Mouse (Mus musculus) hindbrain, embryonic 16.5 days (tissue): ENCODE data around the gene Tmed4. TPM values are rescaled to one million over a fixed set of nuclear protein-coding genes. Genes with fewer than 3 reads are reported as not detected.
A peak's percentile ranks its signal among the peaks of the same experiment; 100 is the strongest.

Source experiments
- ATAC-seq: fragments of 200-750 bp; cut with Nextera tagmentation; 2 replicates; pipeline ENCODE4 v1.8.0; 2017; ENCODE audit warnings: moderate TSS enrichment, moderate library complexity
- H3K27ac ChIP-seq: fragments of 300-500 bp; sonication (generic); 2 replicates; pipeline ENCODE4 v1.5.1; 2014; ENCODE audit warnings: low read depth, mild to moderate bottlenecking, control low read depth, low read length, moderate library complexity
- H3K27me3 ChIP-seq: fragments of 300-500 bp; sonication (generic); replicated peaks from 2 replicates; pipeline ENCODE4 v1.6.1; 2014; ENCODE audit warnings: low read length; ENCODE audit not compliant: control insufficient read depth, insufficient read depth
- H3K36me3 ChIP-seq: fragments of 300-500 bp; sonication (generic); 2 replicates; pipeline ENCODE4 v1.6.1; 2014; ENCODE audit warnings: mild to moderate bottlenecking, low read length, moderate library complexity, mixed read lengths; ENCODE audit not compliant: control insufficient read depth, insufficient read depth
- H3K4me1 ChIP-seq: fragments of 300-500 bp; sonication (generic); 2 replicates; pipeline ENCODE4 v1.6.1; 2014; ENCODE audit warnings: low read depth, low read length; ENCODE audit not compliant: control insufficient read depth, insufficient read depth
- H3K4me2 ChIP-seq: fragments of 300-500 bp; sonication (generic); 2 replicates; pipeline ENCODE4 v1.6.1; 2014; ENCODE audit warnings: mild to moderate bottlenecking, low read length, control low read depth, moderate library complexity
- H3K4me3 ChIP-seq: fragments of 300-500 bp; sonication (generic); 2 replicates; pipeline ENCODE4 v1.5.1; 2014; ENCODE audit warnings: mild to moderate bottlenecking, low read length, control low read depth, moderate library complexity
- H3K9ac ChIP-seq: fragments of 300-500 bp; sonication (generic); 2 replicates; pipeline ENCODE4 v1.6.1; 2014; ENCODE audit warnings: low read depth, mild to moderate bottlenecking, control low read depth, low read length, moderate library complexity
- H3K9me3 ChIP-seq: fragments of 300-500 bp; sonication (generic); 2 replicates; pipeline ENCODE4 v1.6.1; 2014; ENCODE audit warnings: mild to moderate bottlenecking, low read length, moderate library complexity; ENCODE audit not compliant: control insufficient read depth
- WGBS: fragments of 180-500 bp; shearing (Covaris S2); extraction: QIAGEN DNeasy Blood & Tissue Kit; methylation state at CpG from one replicate; pipeline ENCODE4 v1.1.7; 2014; 5-methylcytosine and 5-hydroxymethylcytosine counted together
- polyA plus RNA-seq: library from polyadenylated mRNA; unstranded; fragments of >200 nt; fragmentation: Nextera tagmentation; extraction: Ambion mirVana; gene quantifications from 2 replicates; pipeline ENCODE4 v1.2.1, GENCODE M21; 2015

Tmed4 gene
- polyA plus RNA-seq, 1 experiment from 2014 or later = 111 TPM

DNA sequence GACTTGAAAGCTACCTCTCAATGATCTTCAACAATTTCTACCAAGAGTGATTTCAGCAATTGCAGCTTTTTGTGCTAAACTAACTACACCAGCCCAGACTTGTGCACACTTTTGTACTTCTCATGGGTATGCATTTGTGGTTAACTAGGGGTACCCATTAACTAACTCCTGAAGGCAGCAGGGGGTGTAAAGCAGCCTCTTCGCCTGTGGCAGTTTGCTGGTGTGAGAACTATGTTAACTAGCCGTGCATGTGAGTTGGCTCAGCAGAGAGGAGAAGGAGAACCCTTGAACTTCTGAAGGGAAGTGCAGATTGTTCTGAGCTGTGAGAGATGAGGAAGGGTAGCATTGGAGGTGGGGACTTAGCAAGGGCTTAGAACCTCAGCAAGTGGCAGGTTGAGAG, 28.1 kb upstream of the Tmed4 start:
- H3K27me3 ChIP-seq = no peaks in the 10 kb centered on the region
- H3K9ac ChIP-seq = no peak overlapping the region
- no peak for ATAC-seq
- 87% methylated on average over 2 of the region's 2 CpGs for WGBS
- peaks cover 13% of the 10 kb centered on the region for H3K36me3 ChIP-seq
- no peaks in the 10 kb centered on the region for H3K9me3 ChIP-seq
- no peaks in the 10 kb centered on the region for H3K4me1 ChIP-seq
- no peak overlapping the region for H3K4me3 ChIP-seq
- H3K27ac ChIP-seq = no peak overlapping the region
- no peak overlapping the region for H3K4me2 ChIP-seq

DNA sequence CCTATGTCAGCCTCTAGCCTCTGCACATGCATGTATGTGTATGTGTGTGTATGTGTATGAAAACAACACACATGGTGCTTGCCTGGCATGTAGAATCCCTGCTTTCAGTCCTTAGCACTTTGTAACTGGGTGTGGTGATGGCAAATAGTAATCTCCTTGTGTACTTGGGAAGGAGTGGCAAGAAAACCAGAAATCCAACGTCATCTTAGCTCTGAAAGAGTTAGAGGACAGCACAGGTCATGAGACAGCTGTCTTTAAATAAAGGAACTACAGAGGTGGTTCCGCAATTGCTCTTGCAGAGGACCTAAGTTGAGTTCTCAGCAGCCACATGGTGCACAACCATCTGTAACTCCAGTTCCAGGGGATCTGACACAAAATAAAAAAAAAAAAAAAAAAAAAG, 24.8 kb upstream of the Tmed4 start:
- Histone ChIP-seq H3K27ac (no peak overlapping the region), H3K27me3 (no peaks in the 10 kb centered on the region), H3K36me3 (peaks cover 17% of the 10 kb centered on the region), H3K4me3 (no peak overlapping the region), H3K9me3 (no peaks in the 10 kb centered on the region), H3K4me2 (no peak overlapping the region), H3K4me1 (no peaks in the 10 kb centered on the region), H3K9ac (no peak overlapping the region)
- 88% methylated on average over 2 of the region's 2 CpGs for WGBS
- no peak for ATAC-seq

DNA sequence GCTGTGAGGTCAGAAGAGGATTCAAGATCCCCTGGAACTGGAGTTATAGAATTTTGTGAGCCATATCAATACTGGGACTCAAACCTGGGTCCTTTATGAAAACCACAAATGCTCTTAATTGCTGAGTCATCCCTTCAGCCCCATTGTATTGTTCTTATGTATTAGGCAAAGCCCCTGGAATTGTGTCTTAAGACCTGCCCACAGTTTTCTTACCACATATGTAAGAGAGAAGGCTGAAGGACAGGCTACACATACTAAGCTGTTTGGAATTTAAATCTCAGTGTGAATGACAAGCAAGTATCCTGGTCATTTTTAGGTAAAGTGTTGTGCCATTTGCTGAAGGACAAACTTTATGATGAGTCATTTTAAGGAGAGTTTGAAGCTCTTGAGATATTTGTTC, 21.4 kb upstream of the Tmed4 start:
- no peak overlapping the region for H3K27ac ChIP-seq
- no peak overlapping the region for H3K4me3 ChIP-seq
- H3K9ac ChIP-seq = no peak overlapping the region
- no peaks in the 10 kb centered on the region for H3K27me3 ChIP-seq
- no peak for ATAC-seq
- no peak overlapping the region for H3K4me2 ChIP-seq
- peaks cover 5% of the 10 kb centered on the region for H3K4me1 ChIP-seq
- no peaks in the 10 kb centered on the region for H3K9me3 ChIP-seq
- H3K36me3 ChIP-seq = peaks cover 15% of the 10 kb centered on the region

DNA sequence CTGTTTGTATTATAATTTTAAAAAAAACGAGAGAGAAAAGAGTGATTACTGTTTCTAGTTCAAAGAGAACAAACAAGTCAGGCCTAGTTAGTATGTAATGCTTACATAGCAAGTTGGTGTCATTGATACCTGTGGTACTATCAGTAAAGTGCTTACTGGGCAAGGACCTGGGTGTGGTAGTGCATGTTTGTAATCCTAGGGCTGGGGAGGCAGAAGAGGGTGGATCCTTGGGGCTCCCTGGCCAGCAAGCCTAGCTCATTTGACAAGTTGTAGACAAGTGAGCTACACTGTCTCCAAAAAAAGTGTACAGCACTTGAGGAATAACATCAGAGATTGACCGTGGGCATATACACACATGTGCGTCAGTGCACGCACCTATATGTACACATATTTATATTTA, 20.0 kb upstream of the Tmed4 start:
- H3K27ac ChIP-seq = no peak overlapping the region
- peaks cover 5% of the 10 kb centered on the region for H3K4me1 ChIP-seq
- no peak overlapping the region for H3K4me3 ChIP-seq
- no peak overlapping the region for H3K4me2 ChIP-seq
- no peaks in the 10 kb centered on the region for H3K27me3 ChIP-seq
- H3K9ac ChIP-seq = no peak overlapping the region
- H3K9me3 ChIP-seq = no peaks in the 10 kb centered on the region
- peaks cover 15% of the 10 kb centered on the region for H3K36me3 ChIP-seq
- WGBS = 97% methylated on average over 4 of the region's 4 CpGs
- no peak for ATAC-seq

DNA sequence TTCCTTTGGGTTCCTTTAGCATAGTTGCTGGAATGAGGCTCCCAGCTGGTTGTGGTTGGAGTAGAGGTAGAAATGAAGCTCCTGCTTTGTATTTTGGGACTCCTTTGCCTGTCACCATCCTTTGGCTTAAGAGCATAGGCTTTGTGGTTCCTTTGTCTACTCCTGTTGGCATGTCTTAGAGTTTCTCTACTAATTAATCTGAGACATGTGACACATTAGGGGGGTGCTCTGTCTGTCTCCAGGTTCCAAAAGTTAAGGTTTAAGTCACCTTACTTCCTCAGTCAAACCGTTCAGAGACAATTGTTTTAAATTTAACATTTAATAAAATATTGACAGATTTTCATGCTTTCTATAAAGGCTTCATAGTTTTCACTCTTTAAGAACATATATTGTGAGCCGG, 18.9 kb upstream of the Tmed4 start:
- H3K4me2 ChIP-seq = no peak overlapping the region
- WGBS = 96% methylated on average over 2 of the region's 2 CpGs
- H3K36me3 ChIP-seq = peaks cover 10% of the 10 kb centered on the region
- no peak overlapping the region for H3K9ac ChIP-seq
- ATAC-seq = no peak
- H3K27me3 ChIP-seq = no peaks in the 10 kb centered on the region
- H3K4me3 ChIP-seq = no peak overlapping the region
- peaks cover 5% of the 10 kb centered on the region for H3K4me1 ChIP-seq
- H3K9me3 ChIP-seq = no peaks in the 10 kb centered on the region
- H3K27ac ChIP-seq = no peak overlapping the region

DNA sequence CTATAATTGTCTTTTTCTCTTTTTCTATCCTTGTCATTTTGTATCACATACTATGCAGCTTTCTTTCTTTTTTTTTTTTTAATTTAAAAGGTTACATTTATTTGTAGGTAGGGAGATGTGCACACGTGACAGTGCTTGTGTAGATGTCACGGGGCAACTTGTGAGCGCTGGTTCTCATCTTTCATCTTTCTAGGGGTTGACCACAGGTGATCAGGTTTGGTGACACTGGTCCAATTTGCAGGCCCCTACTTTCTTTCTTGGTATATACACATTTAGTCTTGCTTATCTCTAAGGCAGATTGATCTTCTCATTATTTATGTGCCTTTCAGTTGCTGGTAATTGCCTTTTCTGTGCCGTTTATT, 18.3 kb upstream of the Tmed4 start:
- WGBS = 89% methylated on average over 4 of the region's 4 CpGs
- ATAC-seq = no peak
- Histone ChIP-seq H3K4me2 (peak overlapping the region; percentile 67), H3K27ac (no peak overlapping the region), H3K9ac (no peak overlapping the region), H3K4me1 (peaks cover 5% of the 10 kb centered on the region), H3K9me3 (no peaks in the 10 kb centered on the region), H3K4me3 (peak overlapping the region; percentile 92), H3K27me3 (no peaks in the 10 kb centered on the region), H3K36me3 (peaks cover 6% of the 10 kb centered on the region)

DNA sequence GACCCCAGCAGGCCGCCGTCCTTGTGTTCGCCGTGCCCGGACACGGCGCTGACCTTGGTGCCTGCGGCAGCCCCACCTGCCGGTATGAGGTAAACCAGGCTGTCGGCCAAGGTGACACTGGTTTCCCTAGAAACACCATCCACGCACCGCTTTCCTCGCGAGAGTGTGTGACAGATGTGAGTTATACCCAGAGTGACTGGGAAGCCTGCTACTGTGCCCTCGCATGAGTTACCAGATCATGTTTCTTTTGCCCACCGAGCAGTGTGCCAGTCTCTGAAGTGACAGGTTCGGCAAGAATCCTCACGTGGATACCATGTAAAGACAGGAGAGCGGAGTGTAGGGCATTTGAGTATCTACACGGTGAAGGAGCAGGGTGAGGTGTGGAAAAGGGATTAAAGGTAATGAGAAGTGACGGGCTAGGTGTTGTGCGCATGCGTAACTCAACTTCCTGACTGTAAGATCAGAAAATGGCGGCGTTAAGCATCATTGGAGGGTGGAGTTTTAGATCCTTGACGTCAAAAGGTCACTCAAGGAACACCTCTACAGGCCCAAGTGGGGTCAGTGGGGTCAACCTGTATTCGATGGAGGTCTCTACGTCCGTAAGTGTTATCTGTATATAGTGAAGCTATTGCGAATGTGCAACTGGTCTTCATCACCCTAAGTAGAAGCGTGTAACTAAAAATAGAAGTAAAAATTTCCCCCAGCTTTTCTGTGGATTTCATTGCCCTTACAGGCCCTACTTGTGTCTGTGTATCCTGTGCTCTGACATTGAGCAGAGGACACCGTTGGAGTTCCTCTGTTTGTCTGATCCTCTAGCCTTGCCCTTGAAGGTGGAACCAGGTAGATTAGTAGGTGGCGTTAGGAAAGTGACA, 17.7 kb upstream of the Tmed4 start:
- Histone ChIP-seq H3K9ac (peak overlapping the region; percentile 89), H3K27me3 (no peaks in the 10 kb centered on the region), H3K36me3 (peaks cover 1% of the 10 kb centered on the region; the same call in 1 of the 2 replicates), H3K4me2 (peak overlapping the region; percentile 67), H3K4me3 (peak overlapping the region; percentile 92), H3K27ac (peak overlapping the region; percentile 95), H3K9me3 (no peaks in the 10 kb centered on the region), H3K4me1 (peaks cover 5% of the 10 kb centered on the region)
- 19% methylated on average over 33 of the region's 33 CpGs for WGBS
- peak; percentile 67 for ATAC-seq

DNA sequence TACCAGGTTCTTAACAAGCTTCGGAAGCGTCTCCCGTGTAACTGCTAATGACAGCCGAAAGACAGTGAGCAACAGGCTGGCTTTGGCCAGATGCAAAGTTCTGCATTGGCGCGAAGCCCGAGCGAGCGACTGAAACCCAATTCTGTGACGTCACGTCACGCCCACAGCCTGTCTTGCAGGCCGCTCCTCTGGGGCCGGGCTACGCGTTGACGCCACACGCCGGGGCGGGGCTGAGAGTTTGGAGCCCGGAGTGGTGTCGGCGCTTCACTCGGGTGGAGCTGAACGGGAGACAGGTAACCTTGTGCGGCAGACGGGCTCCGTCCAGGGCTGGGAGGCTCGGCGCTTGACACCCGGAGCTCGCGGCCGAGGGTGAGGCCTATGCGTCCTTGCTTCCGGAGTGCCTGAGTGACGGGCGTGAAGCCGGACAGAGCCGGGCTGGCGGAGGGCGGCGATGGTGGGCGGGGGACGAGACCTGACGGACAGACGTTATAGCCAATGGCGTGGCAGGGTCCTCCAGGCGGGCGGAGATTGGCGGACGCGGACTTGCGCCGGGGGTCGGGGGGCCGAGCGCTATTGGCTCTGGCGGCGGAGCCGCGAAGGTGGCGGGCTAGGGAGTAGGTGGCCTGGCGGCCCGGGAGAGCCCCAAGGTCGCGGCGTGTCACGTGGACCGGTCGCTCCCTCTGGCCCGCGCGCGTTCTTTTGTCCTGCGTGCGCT, 16.9 kb upstream of the Tmed4 start, which contains the start of gene Ogdh:
Ogdh (plus strand) TSS at position 233 of the 715 bp plus-strand sequence.
- peaks cover 5% of the 10 kb centered on the region for H3K4me1 ChIP-seq
- H3K27ac ChIP-seq = peak within 1 kb of the TSS; percentile 95
- H3K36me3 ChIP-seq = no peaks in the 10 kb centered on the region
- H3K4me3 ChIP-seq = peak within 1 kb of the TSS; percentile 92
- peak within 1 kb of the TSS; percentile 68 for H3K4me2 ChIP-seq
- H3K9me3 ChIP-seq = no peaks in the 10 kb centered on the region
- under 1% methylated on average over 55 of the region's 77 CpGs for WGBS
- peak within 1 kb of the TSS; percentile 89 for H3K9ac ChIP-seq
- no peaks in the 10 kb centered on the region for H3K27me3 ChIP-seq
- ATAC-seq = peak; percentile 99

DNA sequence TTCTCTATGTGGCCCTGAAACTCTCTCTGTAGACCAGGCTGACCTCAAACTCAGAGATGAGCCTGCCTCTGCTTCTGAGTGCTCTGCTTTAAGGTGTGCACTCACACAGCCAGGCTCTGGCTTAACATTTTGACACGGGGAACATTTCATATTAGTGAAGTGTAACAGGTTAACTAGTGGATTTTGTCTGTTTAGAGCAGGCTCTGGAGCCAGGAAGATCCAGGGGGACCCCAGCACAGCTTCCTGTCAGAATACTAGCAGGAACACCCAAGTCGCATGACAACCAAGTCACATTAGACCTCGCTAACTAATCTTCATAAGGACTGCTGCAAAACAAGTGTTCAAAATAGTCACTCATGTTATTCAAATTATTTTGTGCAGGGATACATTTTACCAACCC, 16.2 kb upstream of the Tmed4 start:
- no peaks in the 10 kb centered on the region for H3K27me3 ChIP-seq
- 25% methylated on average over 3 of the region's 3 CpGs for WGBS
- peak overlapping the region; percentile 89; the same call in 1 of the 2 replicates for H3K9ac ChIP-seq
- no peaks in the 10 kb centered on the region for H3K9me3 ChIP-seq
- no peak overlapping the region; the same call in 1 of the 2 replicates for H3K27ac ChIP-seq
- peaks cover 5% of the 10 kb centered on the region for H3K4me1 ChIP-seq
- no peak for ATAC-seq
- H3K4me2 ChIP-seq = peak overlapping the region; percentile 68
- H3K4me3 ChIP-seq = peak overlapping the region; percentile 92
- no peaks in the 10 kb centered on the region for H3K36me3 ChIP-seq
